Mouse (Mus musculus): ENCODE measurements at regions not wholly inside any gene's neighbourhood (a gene's known extent, or its start where the extent isn't known, plus 50 kb on each side); places are given as distances from the start of the nearest gene placed in this dataset.

GRCm38 (mm10) chr11:31740409-31740808, 68.7 kb upstream of the Bod1 start:
- no peak for TF ChIP-seq GATA1 (IDR thresholded peaks at IDR 0.05; ENCODE audit: borderline replicate concordance, low read length)
- no peak for TF ChIP-seq FLI1 (IDR thresholded peaks at IDR 0.05; ENCODE audit: low read length)
